Mouse (Mus musculus): ENCODE data around the gene Itgb2.

GRCm38 (mm10) chr10:77491585-77491984 is 38.5 kb upstream of the Itgb2 start:
- TF ChIP-seq CTCF (IDR thresholded peaks at IDR 0.05; ENCODE audit: low read depth): no peak
- TF ChIP-seq EP300 (IDR thresholded peaks at IDR 0.05; ENCODE audit: low read depth): no peak
